Mouse (Mus musculus) hindbrain, embryonic 12.5 days (tissue): ENCODE measurements around the gene Sit1. TPM values are rescaled to one million over a fixed set of nuclear protein-coding genes. Genes with fewer than 3 reads are reported as not detected.

Source experiments
- polyA plus RNA-seq: library from polyadenylated mRNA; unstranded; fragments of >200 nt; fragmentation: Nextera tagmentation; extraction: Ambion mirVana; gene quantifications from 2 replicates; pipeline ENCODE4 v1.2.1, GENCODE M21; 2016

Sit1 gene
- polyA plus RNA-seq, 1 experiment from 2014 or later: not detected

Other genes starting within 250 kb of the Sit1 start
- 0.18 and 0.34 TPM in 2 replicates for gene Atp8b5, start 216.6 kb downstream of the Sit1 start, polyA plus RNA-seq
- gene Rusc2, start 101.8 kb downstream of the Sit1 start, polyA plus RNA-seq: 55.0 and 68.9 TPM in 2 replicates
- gene Fam166b, start 54.6 kb downstream of the Sit1 start, polyA plus RNA-seq: 1.3 TPM in 1 of 2 replicates, not detected in the other
- 15.7 and 16.2 TPM in 2 replicates for gene Tesk1, start 41.8 kb downstream of the Sit1 start, polyA plus RNA-seq
- gene Cd72, start 29.1 kb downstream of the Sit1 start, polyA plus RNA-seq: 2.0 and 3.8 TPM in 2 replicates
- 50.8 and 51.4 TPM in 2 replicates for gene Ccdc107, start 9.2 kb upstream of the Sit1 start, polyA plus RNA-seq
- 22.6 and 26.8 TPM in 2 replicates for gene Arhgef39, start 16.0 kb upstream of the Sit1 start, polyA plus RNA-seq
- gene Car9, start 23.2 kb upstream of the Sit1 start, polyA plus RNA-seq: 1.3 and 1.5 TPM in 2 replicates
- 59.3 and 105 TPM in 2 replicates for gene Tpm2, start 40.0 kb upstream of the Sit1 start, polyA plus RNA-seq
- 60.2 and 65.7 TPM in 2 replicates for gene Creb3, start 78.6 kb upstream of the Sit1 start, polyA plus RNA-seq
- 70.5 and 71.7 TPM in 2 replicates for gene Tln1, start 79.0 kb upstream of the Sit1 start, polyA plus RNA-seq
- gene Rgp1, start 95.0 kb upstream of the Sit1 start, polyA plus RNA-seq: 40.6 and 43.3 TPM in 2 replicates
- gene Gba2, start 95.1 kb upstream of the Sit1 start, polyA plus RNA-seq: 46.5 and 48.7 TPM in 2 replicates
- 2.4 and 4.0 TPM in 2 replicates for gene Msmp, start 100.8 kb upstream of the Sit1 start, polyA plus RNA-seq
- gene Npr2, start 148.2 kb upstream of the Sit1 start, polyA plus RNA-seq: 30.7 and 31.8 TPM in 2 replicates
- gene Spag8, start 169.9 kb upstream of the Sit1 start, polyA plus RNA-seq: 7.1 and 7.2 TPM in 2 replicates
- 72.7 and 78.3 TPM in 2 replicates for gene Hint2, start 172.7 kb upstream of the Sit1 start, polyA plus RNA-seq
- gene Tmem8b, start 185.2 kb upstream of the Sit1 start, polyA plus RNA-seq: 13.7 and 14.4 TPM in 2 replicates
- gene Fam221b, start 185.4 kb upstream of the Sit1 start, polyA plus RNA-seq: 3.1 and 3.8 TPM in 2 replicates
- not detected in 2 replicates for gene Olfr70, start 217.1 kb upstream of the Sit1 start, polyA plus RNA-seq
- gene Olfr71, start 226.5 kb upstream of the Sit1 start, polyA plus RNA-seq: not detected in 2 replicates
- gene Hrct1, start 243.5 kb upstream of the Sit1 start, polyA plus RNA-seq: 0.21 and 0.28 TPM in 2 replicates
- gene Spaar, start 246.3 kb upstream of the Sit1 start, polyA plus RNA-seq: 0.05 and 0.13 TPM in 2 replicates